Mouse (Mus musculus): ENCODE data around the gene Hcfc1. TPM values are rescaled to one million over a fixed set of nuclear protein-coding genes. Genes with fewer than 3 reads are reported as not detected.

Hcfc1 gene
- polyA plus RNA-seq (2021; fragmentation: Nextera tagmentation): 14.6 and 15.4 TPM in 2 replicates
- long read RNA-seq, experiment 1, partial matches to known transcripts: 25 of 27 reads
- long read RNA-seq, experiment 1, other reads (novel, unspliced or antisense): 1 of 27 reads
- long read RNA-seq, experiment 2, partial matches to known transcripts: 9 of 19 reads
- long read RNA-seq, experiment 2, other reads (novel, unspliced or antisense): 10 of 19 reads

GRCm38 (mm10) chrX:73966248-73967176 lies at the start of gene Hcfc1:
Gene Hcfc1, minus strand, starts transcription at chrX:73966357.

GRCm38 (mm10) chrX:73930402-73931062 lies 35.6 kb downstream of the Hcfc1 start, which contains the start of gene Renbp:
Gene Renbp, minus strand, starts transcription at chrX:73930850.

GRCm38 (mm10) chrX:73921823-73922549 lies 44.2 kb downstream of the Hcfc1 start, which contains the start of the genes Arhgap4 and Naa10:
Gene Arhgap4, minus strand, starts transcription at chrX:73921870.
Gene Naa10, minus strand, starts transcription at chrX:73921944.

GRCm38 (mm10) chrX:73895719-73896118 lies 70.4 kb downstream of the Hcfc1 start, which contains the start of gene L1cam:
Gene L1cam, minus strand, starts transcription at chrX:73896105.

Other genes with a start within 250 kb of the Hcfc1 start
- 1.4 and 2.9 TPM in 2 replicates for gene Abcd1, start 249.8 kb downstream of the Hcfc1 start, polyA plus RNA-seq (2021; fragmentation: Nextera tagmentation)
- gene Plxnb3, start 209.3 kb downstream of the Hcfc1 start, polyA plus RNA-seq (2021; fragmentation: Nextera tagmentation): 2.9 and 3.2 TPM in 2 replicates
- 0.90 and 2.1 TPM in 2 replicates for gene Srpk3, start 192.0 kb downstream of the Hcfc1 start, polyA plus RNA-seq (2021; fragmentation: Nextera tagmentation)
- 205 and 248 TPM in 2 replicates for gene Idh3g, start 179.5 kb downstream of the Hcfc1 start, polyA plus RNA-seq (2021; fragmentation: Nextera tagmentation)
- gene Ssr4, start 179.3 kb downstream of the Hcfc1 start, polyA plus RNA-seq (2021; fragmentation: Nextera tagmentation): 195 and 196 TPM in 2 replicates
- gene Pdzd4, start 141.4 kb downstream of the Hcfc1 start, polyA plus RNA-seq (2021; fragmentation: Nextera tagmentation): 1.2 and 1.4 TPM in 2 replicates
- not detected in 2 replicates for gene Avpr2, start 74.3 kb downstream of the Hcfc1 start, polyA plus RNA-seq (2021; fragmentation: Nextera tagmentation)
- gene L1cam, start 70.3 kb downstream of the Hcfc1 start, polyA plus RNA-seq (2021; fragmentation: Nextera tagmentation): 25.5 and 26.9 TPM in 2 replicates
- 0.65 and 0.74 TPM in 2 replicates for gene Arhgap4, start 44.5 kb downstream of the Hcfc1 start, polyA plus RNA-seq (2021; fragmentation: Nextera tagmentation)
- gene Naa10, start 44.4 kb downstream of the Hcfc1 start, polyA plus RNA-seq (2021; fragmentation: Nextera tagmentation): 85.9 and 89.8 TPM in 2 replicates
- gene Renbp, start 35.5 kb downstream of the Hcfc1 start, polyA plus RNA-seq (2021; fragmentation: Nextera tagmentation): 7.5 and 9.0 TPM in 2 replicates
- 6.6 and 7.2 TPM in 2 replicates for gene Irak1, start 57.6 kb upstream of the Hcfc1 start, polyA plus RNA-seq (2021; fragmentation: Nextera tagmentation)
- 0.23 and 1.2 TPM in 2 replicates for gene Opn1mw, start 161.1 kb upstream of the Hcfc1 start, polyA plus RNA-seq (2021; fragmentation: Nextera tagmentation)
- 6.0 and 15.2 TPM in 2 replicates for gene Mecp2, start 169.0 kb upstream of the Hcfc1 start, polyA plus RNA-seq (2021; fragmentation: Nextera tagmentation)
- gene Tex28, start 201.5 kb upstream of the Hcfc1 start, polyA plus RNA-seq (2021; fragmentation: Nextera tagmentation): not detected in 2 replicates
- 0.13 TPM in 1 of 2 replicates, not detected in the other for gene Tktl1, start 210.9 kb upstream of the Hcfc1 start, polyA plus RNA-seq (2021; fragmentation: Nextera tagmentation)